Mouse (Mus musculus): ENCODE results near the gene Prom2. TPM values are rescaled to one million over a fixed set of nuclear protein-coding genes. Genes with fewer than 3 reads are reported as not detected.

Prom2 gene
- not detected in 2 replicates for polyA plus RNA-seq (2011; ENCODE audit: insufficient read length, low read depth, missing spikeins)

- Histone ChIP-seq H3K4me1 (ENCODE audit: control insufficient read depth, insufficient read depth, low read length) (no peaks in the 10 kb centered on the region), H3K4me3 (ENCODE audit: insufficient read depth, low read length) (no peak within 1 kb of the TSS), H3K27ac (ENCODE audit: insufficient read depth, low read length) (no peak within 1 kb of the TSS)
- TF ChIP-seq POLR2A (IDR thresholded peaks at IDR 0.05; ENCODE audit: low read depth, low read length) (no peak), CTCF (IDR thresholded peaks at IDR 0.05; ENCODE audit: borderline replicate concordance, insufficient read depth, low read length) (no peak)
Measured at GRCm38 (mm10) chr2:127541185-127541584, at the start of gene Prom2. TSS of gene Prom2 (minus strand) at chr2:127541467.

GRCm38 (mm10) chr2:127590840-127591239 is 49.6 kb upstream of the Prom2 start:
- Histone ChIP-seq H3K4me3 (ENCODE audit: insufficient read depth, low read length) (no peak overlapping the region), H3K27ac (ENCODE audit: insufficient read depth, low read length) (no peak overlapping the region), H3K4me1 (ENCODE audit: control insufficient read depth, insufficient read depth, low read length) (no peaks in the 10 kb centered on the region)
- TF ChIP-seq POLR2A (IDR thresholded peaks at IDR 0.05; ENCODE audit: low read depth, low read length) (no peak), CTCF (IDR thresholded peaks at IDR 0.05; ENCODE audit: borderline replicate concordance, insufficient read depth, low read length) (no peak)

GRCm38 (mm10) chr2:127590204-127590603 is 48.9 kb upstream of the Prom2 start:
- H3K4me1 ChIP-seq (ENCODE audit: control insufficient read depth, insufficient read depth, low read length): no peaks in the 10 kb centered on the region
- H3K27ac ChIP-seq (ENCODE audit: insufficient read depth, low read length): no peak overlapping the region
- no peak overlapping the region for H3K4me3 ChIP-seq (ENCODE audit: insufficient read depth, low read length)
- no peak for TF ChIP-seq CTCF (IDR thresholded peaks at IDR 0.05; ENCODE audit: borderline replicate concordance, insufficient read depth, low read length)
- TF ChIP-seq POLR2A (IDR thresholded peaks at IDR 0.05; ENCODE audit: low read depth, low read length): no peak

GRCm38 (mm10) chr2:127588897-127589296 is 47.6 kb upstream of the Prom2 start:
- H3K4me1 ChIP-seq (ENCODE audit: control insufficient read depth, insufficient read depth, low read length): no peaks in the 10 kb centered on the region
- TF ChIP-seq POLR2A (IDR thresholded peaks at IDR 0.05; ENCODE audit: low read depth, low read length): no peak
- no peak for TF ChIP-seq CTCF (IDR thresholded peaks at IDR 0.05; ENCODE audit: borderline replicate concordance, insufficient read depth, low read length)
- H3K27ac ChIP-seq (ENCODE audit: insufficient read depth, low read length): no peak overlapping the region
- H3K4me3 ChIP-seq (ENCODE audit: insufficient read depth, low read length): no peak overlapping the region

- Histone ChIP-seq H3K4me3 (ENCODE audit: insufficient read depth, low read length) (peak overlapping the region; percentile 93), H3K4me1 (ENCODE audit: control insufficient read depth, insufficient read depth, low read length) (no peaks in the 10 kb centered on the region)
- TF ChIP-seq CTCF (IDR thresholded peaks at IDR 0.05; ENCODE audit: borderline replicate concordance, insufficient read depth, low read length) (no peak), POLR2A (IDR thresholded peaks at IDR 0.05; ENCODE audit: low read depth, low read length) (no peak)
Measured at GRCm38 (mm10) chr2:127587514-127587844, 46.2 kb upstream of the Prom2 start.

GRCm38 (mm10) chr2:127586694-127587513 is 45.6 kb upstream of the Prom2 start, which contains the start of the genes Zfp661 and Mrps5:
TSS of gene Zfp661 (minus strand) at chr2:127587094.
TSS of gene Mrps5 (plus strand) at chr2:127587222.
- no peaks in the 10 kb centered on the region for H3K4me1 ChIP-seq (ENCODE audit: control insufficient read depth, insufficient read depth, low read length)
- peak; percentile 74 for TF ChIP-seq POLR2A (IDR thresholded peaks at IDR 0.05; ENCODE audit: low read depth, low read length)
- no peak for TF ChIP-seq CTCF (IDR thresholded peaks at IDR 0.05; ENCODE audit: borderline replicate concordance, insufficient read depth, low read length)
- peak within 1 kb of the TSS; percentile 55 for H3K27ac ChIP-seq (ENCODE audit: insufficient read depth, low read length)
- H3K4me3 ChIP-seq (ENCODE audit: insufficient read depth, low read length): peak within 1 kb of the TSS; percentile 93

More at GRCm38 (mm10) chr2:127587514-127587844, 46.2 kb upstream of the Prom2 start:
- H3K27ac ChIP-seq (ENCODE audit: insufficient read depth, low read length): no peak overlapping the region

GRCm38 (mm10) chr2:127584436-127584858 is 43.2 kb upstream of the Prom2 start:
- peak overlapping the region; percentile 82 for H3K4me3 ChIP-seq (ENCODE audit: insufficient read depth, low read length)
- H3K27ac ChIP-seq (ENCODE audit: insufficient read depth, low read length): no peak overlapping the region
- no peaks in the 10 kb centered on the region for H3K4me1 ChIP-seq (ENCODE audit: control insufficient read depth, insufficient read depth, low read length)
- TF ChIP-seq CTCF (IDR thresholded peaks at IDR 0.05; ENCODE audit: borderline replicate concordance, insufficient read depth, low read length) (no peak), POLR2A (IDR thresholded peaks at IDR 0.05; ENCODE audit: low read depth, low read length) (peak; percentile 96)

GRCm38 (mm10) chr2:127573322-127573721 is 32.1 kb upstream of the Prom2 start:
- Histone ChIP-seq H3K4me1 (ENCODE audit: control insufficient read depth, insufficient read depth, low read length) (no peaks in the 10 kb centered on the region), H3K4me3 (ENCODE audit: insufficient read depth, low read length) (no peak overlapping the region), H3K27ac (ENCODE audit: insufficient read depth, low read length) (no peak overlapping the region)
- TF ChIP-seq CTCF (IDR thresholded peaks at IDR 0.05; ENCODE audit: borderline replicate concordance, insufficient read depth, low read length) (no peak), POLR2A (IDR thresholded peaks at IDR 0.05; ENCODE audit: low read depth, low read length) (no peak)

GRCm38 (mm10) chr2:127559070-127559966 is 18.1 kb upstream of the Prom2 start:
- no peak overlapping the region for H3K27ac ChIP-seq (ENCODE audit: insufficient read depth, low read length)
- TF ChIP-seq CTCF (IDR thresholded peaks at IDR 0.05; ENCODE audit: borderline replicate concordance, insufficient read depth, low read length) (peak; percentile 83), POLR2A (IDR thresholded peaks at IDR 0.05; ENCODE audit: low read depth, low read length) (no peak)

More at GRCm38 (mm10) chr2:127559070-127559966, 18.1 kb upstream of the Prom2 start:
- no peak overlapping the region for H3K4me3 ChIP-seq (ENCODE audit: insufficient read depth, low read length)
- no peaks in the 10 kb centered on the region for H3K4me1 ChIP-seq (ENCODE audit: control insufficient read depth, insufficient read depth, low read length)

Data from embryonic fibroblast, embryonic 13.5 days (primary cell).